Mouse (Mus musculus) liver, adult 2 months (tissue): ENCODE data around the gene Mindy4b-ps.

Experiments used
- CTCF ChIP-seq: fragments of 200-500 bp; IDR thresholded peaks from 2 replicates; pipeline ENCODE4 v1.5.1; 2011; ENCODE audit warnings: low read depth, low read length, control low read depth
- POLR2A ChIP-seq: fragments of 200-500 bp; IDR thresholded peaks from 2 replicates; pipeline ENCODE4 v1.6.1; 2011; ENCODE audit warnings: low read length, control low read depth; ENCODE audit not compliant: insufficient read depth; ENCODE audit errors: extremely low read depth

- TF ChIP-seq POLR2A (no peak), CTCF (no peak)
Observed at GRCm38 (mm10) chr3:58755769-58756168, 66.3 kb downstream of the Mindy4b-ps start.
